Comparison of ENCODE assay signal across 21 mouse cellular contexts in the genomic region with DNA sequence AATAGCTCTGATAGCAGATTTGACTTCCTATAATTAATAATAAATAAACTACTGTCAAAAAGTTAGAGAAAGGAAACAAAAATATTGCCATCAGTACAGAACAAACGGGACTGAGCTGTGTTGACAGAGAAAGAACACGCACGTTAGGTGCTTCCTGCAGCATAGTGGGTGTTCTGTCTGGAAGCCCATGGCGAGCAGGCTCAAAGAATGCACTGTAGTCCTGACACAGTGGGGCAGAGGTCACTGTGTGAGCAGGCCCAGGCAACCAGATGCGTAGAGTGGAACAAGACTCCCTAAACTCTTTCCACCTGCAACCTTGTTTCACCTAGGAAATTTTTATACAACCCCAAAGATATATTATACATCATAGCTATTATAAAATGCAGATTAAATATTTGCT.
"Had no signal": no experiment of that assay in that cellular context is flagged by ENCODE, and none has a peak within 500 bp of the region (broad histone marks: within the 10 kb centered on the region; RNA-seq: fewer than 3 reads in every experiment).

No protein-coding gene starts in this region.

- H3K9me3 ChIP-seq: limb, embryonic 15.5 days; lung, embryonic 15.5 days; stomach, embryonic 15.5 days had no signal

- H3K4me3 ChIP-seq: layer of hippocampus, adult 2 months; limb, embryonic 15.5 days; lung, embryonic 15.5 days; megakaryocyte, embryonic 14.5 days; stomach, embryonic 15.5 days had no signal

- H3K27ac ChIP-seq: kidney, postnatal 0 days; layer of hippocampus, adult 2 months; limb, embryonic 15.5 days; liver, embryonic 14.5 days; lung, embryonic 15.5 days; stomach, embryonic 15.5 days had no signal

- H3K4me1 ChIP-seq: megakaryocyte, embryonic 14.5 days had no signal

- H3K4me2 ChIP-seq: limb, embryonic 15.5 days; liver, embryonic 11.5 days; lung, embryonic 15.5 days; midbrain, embryonic 11.5 days; stomach, embryonic 15.5 days had no signal

- DNase-seq: kidney, adult 2 months; kidney, postnatal 25 days; left cerebral cortex, postnatal 4 days; liver, postnatal 0 days; lung, postnatal 10 days; lung, postnatal 36 days; midbrain, embryonic 14.5 days; spleen, adult 18-20 months; thymus, adult 2 months; thymus, postnatal 14 days; thymus, postnatal 4 days had no signal

- H3K36me3 ChIP-seq: limb, embryonic 15.5 days; lung, embryonic 15.5 days; stomach, embryonic 15.5 days had no signal

- H3K9ac ChIP-seq: limb, embryonic 15.5 days; liver, embryonic 14.5 days; liver, postnatal 0 days; lung, embryonic 15.5 days; stomach, embryonic 15.5 days had no signal

- ATAC-seq: intestine, embryonic 16.5 days; liver, postnatal 0 days had no signal

- H3K27me3 ChIP-seq: limb, embryonic 15.5 days; lung, embryonic 15.5 days; stomach, embryonic 15.5 days had no signal
